Mouse (Mus musculus) left cerebral cortex, postnatal 25 days (tissue): Measurements from ENCODE around the gene Hist1h1e. TPM values are rescaled to one million over a fixed set of nuclear protein-coding genes. Genes with fewer than 3 reads are reported as not detected.
"Not testable (repeated sequence)": the region's sequence is repeated elsewhere in the genome, so short reads cannot be mapped to it uniquely, and the experiment has no call there.

Experiments used
- DNase-seq, 2 experiments: peaks; one replicate each; pipeline ENCODE4 v3.0.0; 2022; ENCODE audit warnings: low spot score in 2 of 2, mixed read lengths in 1 of 2
- intact Hi-C: fragments of 180-260 bp; cut with DNase I; formaldehyde crosslinking; loops from one replicate; pipeline ENCODE4 v1.15.1; 2025
- microRNA-seq, 2 experiments: library from miRNA; unstranded; fragments of <30 nt; microRNA quantifications; one replicate each; pipeline ENCODE4 v1.2.0; 2022
- total RNA-seq, 2 experiments: library from RNA; stranded (reverse); gene quantifications; 2 replicates each; pipeline ENCODE4 v1.2.3; 2021

The Hist1h1e gene
- total RNA-seq, 2 experiments from 2014 or later: 53.2 to 67.9 TPM

GRCm38 (mm10) chr13:23575864-23576313 lies 46.5 kb downstream of the Hist1h1e start:
- not testable (repeated sequence) for DNase-seq
- intact Hi-C loops: loop anchor here (2.0 to 5.0 kb wide), 2 partner anchors 181 to 1859 kb away; partner anchors contain the start of genes Hist1h2ai, Hist1h2bl, Hist1h3h and Hist1h4b

- peak; percentile 75 to 88 for DNase-seq
- intact Hi-C loops: loop anchor here (2.0 to 5.0 kb wide), 2 partner anchors 182 to 1859 kb away; partner anchors contain the start of genes Hist1h2ai, Hist1h2bl, Hist1h3h and Hist1h4b
These were observed 47.0 kb downstream of the Hist1h1e start, which contains the start of gene Hist1h3d for GRCm38 (mm10) chr13:23575271-23575851. Hist1h3d (plus strand) TSS chr13:23575763.

GRCm38 (mm10) chr13:23574546-23575170 lies 47.7 kb downstream of the Hist1h1e start:
- not testable (repeated sequence) for DNase-seq
- intact Hi-C loops: loop anchor here (2.0 to 5.0 kb wide), 2 partner anchors 183 to 1858 kb away; partner anchors contain the start of genes Hist1h2ai, Hist1h2bl, Hist1h3h and Hist1h4b

- DNase-seq: peak; percentile 95 to 99
- intact Hi-C loops: loop anchor here (2.0 kb wide), 1 partner anchor 1857 kb away; the partner anchor contains the start of genes Hist1h2ai, Hist1h2bl and Hist1h3h
These were observed 48.3 kb downstream of the Hist1h1e start, which contains the start of the genes Hist1h2bf and Hist1h2ad for GRCm38 (mm10) chr13:23573898-23574524. Hist1h2bf (minus strand) TSS chr13:23574196. Hist1h2ad (plus strand) TSS chr13:23574381.

- DNase-seq, intact Hi-C loops: not testable (repeated sequence)
These were observed 49.1 kb downstream of the Hist1h1e start for GRCm38 (mm10) chr13:23573034-23573897.

GRCm38 (mm10) chr13:23572218-23573033 lies 49.9 kb downstream of the Hist1h1e start:
- intact Hi-C loops: no loop called here
- no peak for DNase-seq

- DNase-seq, intact Hi-C loops: not testable (repeated sequence)
These were observed 50.7 kb downstream of the Hist1h1e start for GRCm38 (mm10) chr13:23571504-23572217.

- peak; percentile 84 to 96 for DNase-seq
- intact Hi-C loops: no loop called here
These were observed 51.3 kb downstream of the Hist1h1e start, which contains the start of the genes Hist1h2ae and Hist1h2bg for GRCm38 (mm10) chr13:23571022-23571503. Hist1h2ae (minus strand) TSS chr13:23571220. Hist1h2bg (plus strand) TSS chr13:23571396.

Small RNA genes within 50 kb of the gene (microRNA-seq; reads per million reads assigned to microRNA genes)
- gene Gm44359 (0 reads per million in 2 experiments), gene Gm44394 (0 reads per million in 2 experiments)

Other genes with a start within 250 kb of the Hist1h1e start
- 1 to 10 TPM; 8.3 to 8.9 TPM for gene Abt1, start 198.7 kb downstream of the Hist1h1e start, total RNA-seq
- not detected for gene Btn1a1, start 156.7 kb downstream of the Hist1h1e start, total RNA-seq
- 1 to 10 TPM; 1.1 to 1.3 TPM for gene Btn2a2, start 133.7 kb downstream of the Hist1h1e start, total RNA-seq
- gene Hist1h4h, start 91.5 kb downstream of the Hist1h1e start, total RNA-seq: 100 to 1,000 TPM; 300 to 349 TPM
- 1 to 10 TPM; 1.6 to 3.9 TPM for gene Hist1h2af, start 88.7 kb downstream of the Hist1h1e start, total RNA-seq
- 1 to 10 TPM; 3.1 to 4.6 TPM for gene Hist1h3g, start 87.1 kb downstream of the Hist1h1e start, total RNA-seq
- under 1 TPM; 0.57 to 0.87 TPM for gene Hist1h2bh, start 79.2 kb downstream of the Hist1h1e start, total RNA-seq
- 10 to 100 TPM; 16.0 to 17.8 TPM for gene Hist1h3f, start 78.5 kb downstream of the Hist1h1e start, total RNA-seq
- 100 to 1,000 TPM; 160 to 188 TPM for gene Hist1h4f, start 70.9 kb downstream of the Hist1h1e start, total RNA-seq
- 1 to 10 TPM; 3.6 to 5.7 TPM for gene Hist1h1d, start 69.3 kb downstream of the Hist1h1e start, total RNA-seq
- 10 to 100 TPM; 41.7 to 46.6 TPM for gene Hist1h3e, start 60.2 kb downstream of the Hist1h1e start, total RNA-seq
- gene Hist1h2ae, start 51.3 kb downstream of the Hist1h1e start, total RNA-seq: 1 to 10 TPM; 5.0 to 6.6 TPM
- 10 to 100 TPM; 82.4 to 88.3 TPM for gene Hist1h2bg, start 51.2 kb downstream of the Hist1h1e start, total RNA-seq
- 10 to 100 TPM; 25.7 to 29.4 TPM for gene Hist1h2bf, start 48.4 kb downstream of the Hist1h1e start, total RNA-seq
- gene Hist1h2ad, start 48.2 kb downstream of the Hist1h1e start, total RNA-seq: 1 to 10 TPM; 9.0 to 9.1 TPM
- 10 to 100 TPM in 1 of 2 experiments, 1 to 10 TPM in 1; 7.2 to 10.5 TPM for gene Hist1h3d, start 46.8 kb downstream of the Hist1h1e start, total RNA-seq
- gene Hist1h4d, start 41.0 kb downstream of the Hist1h1e start, total RNA-seq: 100 to 1,000 TPM; 121 to 160 TPM
- gene Hist1h2be, start 1.4 kb downstream of the Hist1h1e start, total RNA-seq: 1 to 10 TPM; 7.4 to 7.7 TPM
- 1 to 10 TPM; 2.1 to 2.4 TPM for gene Hist1h2ac, start 61.4 kb upstream of the Hist1h1e start, total RNA-seq
- 10 to 100 TPM; 32.7 to 35.0 TPM for gene Hist1h2bc, start 61.6 kb upstream of the Hist1h1e start, total RNA-seq
- not detected for gene Hist1h1t, start 73.3 kb upstream of the Hist1h1e start, total RNA-seq
- 100 to 1,000 TPM in 1 of 2 experiments, 10 to 100 TPM in 1; 94.8 to 129 TPM for gene Hist1h4c, start 75.9 kb upstream of the Hist1h1e start, total RNA-seq
- 1 to 10 TPM; 3.1 to 3.7 TPM for gene Hfe, start 88.3 kb upstream of the Hist1h1e start, total RNA-seq
- 10 to 100 TPM; 51.7 to 71.1 TPM for gene Hist1h1c, start 116.2 kb upstream of the Hist1h1e start, total RNA-seq
- 1 to 10 TPM; 1.9 to 2.6 TPM for gene Hist1h3c, start 123.0 kb upstream of the Hist1h1e start, total RNA-seq
- gene Hist1h2bb, start 124.2 kb upstream of the Hist1h1e start, total RNA-seq: 10 to 100 TPM; 17.5 to 23.2 TPM
- gene Hist1h2ab, start 128.6 kb upstream of the Hist1h1e start, total RNA-seq: 10 to 100 TPM; 27.5 to 31.4 TPM
- gene Hist1h3b, start 129.7 kb upstream of the Hist1h1e start, total RNA-seq: 10 to 100 TPM in 1 of 2 experiments, 1 to 10 TPM in 1; 9.3 to 14.5 TPM
- 10 to 100 TPM; 87.5 to 89.8 TPM for gene Hist1h4b, start 134.5 kb upstream of the Hist1h1e start, total RNA-seq
- gene Hist1h4a, start 138.7 kb upstream of the Hist1h1e start, total RNA-seq: 10 to 100 TPM; 47.0 to 58.8 TPM
- 10 to 100 TPM; 35.9 to 40.0 TPM for gene Hist1h3a, start 139.8 kb upstream of the Hist1h1e start, total RNA-seq
- gene Hist1h1a, start 141.1 kb upstream of the Hist1h1e start, total RNA-seq: 10 to 100 TPM; 18.2 to 29.1 TPM
- not detected for gene Trim38, start 147.4 kb upstream of the Hist1h1e start, total RNA-seq
- gene Slc17a2, start 184.4 kb upstream of the Hist1h1e start, total RNA-seq: not detected
- under 1 TPM; 0.11 to 0.16 TPM for gene Slc17a3, start 216.9 kb upstream of the Hist1h1e start, total RNA-seq
- not detected for gene Slc17a1, start 245.2 kb upstream of the Hist1h1e start, total RNA-seq